Mouse (Mus musculus): ENCODE results near the gene Ssxb2.
"Not testable (repeated sequence)": the region's sequence is repeated elsewhere in the genome, so short reads cannot be mapped to it uniquely, and the experiment has no call there.

Gene Ssxb2

DNA sequence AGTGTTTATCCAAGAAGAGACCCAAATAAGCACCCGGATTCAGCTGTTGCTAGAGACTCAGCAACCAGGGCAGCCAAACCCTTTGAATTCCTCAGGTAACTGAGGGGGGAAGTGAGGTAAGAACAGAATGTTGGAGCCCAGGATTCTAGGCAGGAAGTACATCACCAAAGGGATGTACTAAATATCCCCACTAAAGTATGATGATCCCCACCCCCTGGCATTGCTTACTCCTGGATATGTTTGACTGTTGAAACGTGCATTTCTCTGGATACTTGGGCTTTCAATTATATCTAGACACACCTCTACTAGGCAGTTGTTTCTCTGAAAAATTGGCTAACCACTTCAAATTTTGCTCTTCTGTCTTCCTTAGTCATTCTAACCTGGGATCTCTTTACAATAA lies at the start of gene Ssxb2:
Ssxb2 (minus strand) TSS at position 101 of the 400 bp plus-strand sequence.
- DNase-seq (ENCODE audit: extremely low read depth, low read depth) = not testable (repeated sequence)

DNA sequence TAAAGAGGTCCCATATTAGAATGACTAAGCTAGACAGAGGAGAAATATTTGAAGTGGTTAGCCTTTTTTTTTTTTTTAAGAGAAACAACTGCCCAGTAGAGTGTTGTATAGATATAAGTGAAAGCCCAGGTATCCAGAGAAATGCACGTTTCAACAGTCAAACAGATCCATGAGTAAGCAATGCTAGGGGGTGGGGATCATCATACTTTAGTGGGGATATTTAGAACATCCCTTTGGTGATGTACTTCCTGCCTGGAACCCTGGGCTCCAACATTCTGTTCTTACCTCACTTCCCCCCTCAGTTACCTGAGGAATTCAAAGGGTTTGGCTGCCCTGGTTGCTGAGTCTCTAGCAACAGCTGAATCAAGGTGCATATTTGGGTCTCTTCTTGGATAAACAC lies 48.5 kb downstream of the Ssxb2 start, which contains the start of gene Ssxb1:
Ssxb1 (plus strand) TSS at position 301 of the 400 bp plus-strand sequence.
- not testable (repeated sequence) for DNase-seq (ENCODE audit: extremely low read depth, low read depth)

Measured in MEL-GATA-1-ER (cell line).